Mouse (Mus musculus): ENCODE results near the gene Hist1h2ae. TPM values are rescaled to one million over a fixed set of nuclear protein-coding genes. Genes with fewer than 3 reads are reported as not detected.

The Hist1h2ae gene
- total RNA-seq, 2 experiments from 2014 or later: 10.3 TPM

DNA sequence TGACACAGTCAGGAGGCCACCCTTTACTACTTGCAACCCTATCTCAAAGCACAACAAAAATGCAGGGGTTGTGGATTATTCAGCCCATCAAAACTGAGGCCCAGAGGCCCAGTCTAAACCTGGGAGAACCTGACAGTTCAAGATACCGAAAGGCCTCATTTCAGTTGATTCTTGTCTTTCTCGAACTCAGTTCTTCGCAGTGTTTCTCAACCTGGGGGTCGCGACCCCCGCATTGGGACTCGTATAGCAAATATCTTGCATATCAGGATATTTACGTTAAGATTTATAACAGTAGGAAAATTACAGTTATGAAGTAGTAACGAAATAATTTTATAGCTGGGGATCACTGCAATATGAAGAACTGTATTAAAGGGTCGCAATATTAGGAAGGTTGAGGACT is 45.1 kb downstream of the Hist1h2ae start:
- no peak for DNase-seq (ENCODE audit: low spot score in 2 of 2)

DNA sequence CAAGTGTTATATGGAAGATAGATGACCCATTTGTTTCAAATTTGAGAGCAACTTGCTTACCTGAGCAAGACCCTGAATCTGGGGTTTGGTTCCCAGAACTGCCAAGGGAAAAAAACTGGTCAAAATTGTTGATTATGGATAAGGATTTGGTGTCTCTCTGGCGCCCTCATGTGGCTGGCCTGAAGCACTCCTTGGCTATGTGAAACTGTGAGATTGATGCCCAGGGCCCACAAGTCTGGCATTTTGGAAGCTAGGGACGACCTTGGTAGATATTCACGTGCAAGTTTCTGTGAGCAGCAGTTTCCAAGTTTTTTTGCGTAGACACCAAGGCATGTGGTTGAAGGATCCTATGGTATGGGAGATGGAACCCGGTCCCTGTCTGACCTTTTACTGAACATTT is 46.4 kb downstream of the Hist1h2ae start:
- DNase-seq (ENCODE audit: low spot score in 2 of 2): peak; percentile 73 to 80

DNA sequence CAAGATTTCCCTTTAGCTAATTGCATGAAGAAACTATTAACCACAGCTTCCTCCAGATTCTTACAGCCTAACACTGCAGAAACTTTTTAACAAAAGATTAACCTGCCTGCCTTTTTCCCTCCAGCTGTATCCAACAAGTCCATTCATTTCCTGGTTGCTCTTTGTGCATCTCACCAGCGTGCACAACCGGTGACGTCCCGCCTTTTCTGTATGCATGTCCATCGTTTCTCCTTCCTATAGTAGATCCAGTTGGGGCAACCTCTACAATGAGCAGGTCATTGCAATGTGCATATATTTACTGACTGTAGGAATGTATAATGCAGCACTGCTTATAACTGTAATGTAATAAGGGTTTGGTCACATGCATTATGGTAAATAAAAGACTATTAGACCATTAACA is 47.0 kb downstream of the Hist1h2ae start:
- DNase-seq (ENCODE audit: low spot score in 2 of 2): no peak

DNA sequence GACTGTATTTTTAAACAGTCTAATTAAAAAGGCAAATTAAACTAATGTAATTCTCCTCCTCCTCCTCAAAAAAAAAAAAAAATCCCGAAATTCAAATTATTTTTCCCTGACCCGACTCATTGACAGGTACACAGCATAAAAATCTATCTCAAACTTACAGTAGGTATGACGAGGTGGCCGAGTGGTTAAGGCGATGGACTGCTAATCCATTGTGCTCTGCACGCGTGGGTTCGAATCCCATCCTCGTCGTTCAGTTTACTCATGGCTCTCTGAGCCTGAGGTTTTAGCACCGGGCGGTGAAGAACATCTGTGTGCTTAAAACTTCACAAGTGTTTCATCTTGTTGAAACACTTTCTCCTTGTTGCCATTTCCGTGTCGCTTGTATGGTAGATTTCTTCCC is 49.3 kb downstream of the Hist1h2ae start:
- peak; percentile 62 to 83 for DNase-seq (ENCODE audit: low spot score in 2 of 2)

Small RNA genes lying within 50 kb of the gene (microRNA-seq; reads per million reads assigned to microRNA genes)
- gene Gm44297 (0 reads per million in 2 experiments), gene Gm44359 (0 reads per million in 2 experiments), gene Gm44394 (0 reads per million in 2 experiments)

Other genes starting within 250 kb of the Hist1h2ae start
- gene Zfp322a, start 202.0 kb downstream of the Hist1h2ae start, total RNA-seq (2021): 10 to 100 TPM; 34.9 to 39.8 TPM
- gene Abt1, start 147.4 kb downstream of the Hist1h2ae start, total RNA-seq (2021): 1 to 10 TPM; 7.0 TPM
- gene Btn1a1, start 105.3 kb downstream of the Hist1h2ae start, total RNA-seq (2021): not detected
- 1 to 10 TPM in 1 of 2 experiments, under 1 TPM in 1; 0.58 to 1.0 TPM for gene Btn2a2, start 82.4 kb downstream of the Hist1h2ae start, total RNA-seq (2021)
- gene Hist1h4h, start 40.2 kb downstream of the Hist1h2ae start, total RNA-seq (2021): 100 to 1,000 TPM; 253 to 315 TPM
- gene Hist1h2af, start 37.3 kb downstream of the Hist1h2ae start, total RNA-seq (2021): 10 to 100 TPM; 23.4 to 33.5 TPM
- gene Hist1h3g, start 35.8 kb downstream of the Hist1h2ae start, total RNA-seq (2021): 10 to 100 TPM in 1 of 2 experiments, 1 to 10 TPM in 1; 3.7 to 12.5 TPM
- gene Hist1h2bh, start 27.8 kb downstream of the Hist1h2ae start, total RNA-seq (2021): 1 to 10 TPM; 1.2 to 1.9 TPM
- 10 to 100 TPM; 19.7 to 24.2 TPM for gene Hist1h3f, start 27.2 kb downstream of the Hist1h2ae start, total RNA-seq (2021)
- 100 to 1,000 TPM; 122 to 142 TPM for gene Hist1h4f, start 19.6 kb downstream of the Hist1h2ae start, total RNA-seq (2021)
- gene Hist1h1d, start 18.0 kb downstream of the Hist1h2ae start, total RNA-seq (2021): 1 to 10 TPM; 4.6 to 4.8 TPM
- gene Hist1h3e, start 8.9 kb downstream of the Hist1h2ae start, total RNA-seq (2021): 10 to 100 TPM; 60.0 to 69.0 TPM
- 10 to 100 TPM; 93.3 to 96.2 TPM for gene Hist1h2bg, start 176 bp upstream of the Hist1h2ae start, total RNA-seq (2021)
- gene Hist1h2bf, start 3.0 kb upstream of the Hist1h2ae start, total RNA-seq (2021): 10 to 100 TPM; 32.6 to 42.1 TPM
- gene Hist1h2ad, start 3.2 kb upstream of the Hist1h2ae start, total RNA-seq (2021): 1 to 10 TPM; 1.1 to 9.9 TPM
- gene Hist1h3d, start 4.5 kb upstream of the Hist1h2ae start, total RNA-seq (2021): 10 to 100 TPM; 11.1 to 12.1 TPM
- gene Hist1h4d, start 10.4 kb upstream of the Hist1h2ae start, total RNA-seq (2021): 100 to 1,000 TPM; 128 to 149 TPM
- 1 to 10 TPM; 6.8 to 8.7 TPM for gene Hist1h2be, start 49.9 kb upstream of the Hist1h2ae start, total RNA-seq (2021)
- 10 to 100 TPM; 63.5 to 74.1 TPM for gene Hist1h1e, start 51.3 kb upstream of the Hist1h2ae start, total RNA-seq (2021)
- gene Hist1h2ac, start 112.7 kb upstream of the Hist1h2ae start, total RNA-seq (2021): 1 to 10 TPM; 2.9 TPM
- gene Hist1h2bc, start 113.0 kb upstream of the Hist1h2ae start, total RNA-seq (2021): 10 to 100 TPM; 37.1 to 42.7 TPM
- gene Hist1h1t, start 124.6 kb upstream of the Hist1h2ae start, total RNA-seq (2021): not detected
- 100 to 1,000 TPM in 1 of 2 experiments, 10 to 100 TPM in 1; 94.6 to 106 TPM for gene Hist1h4c, start 127.2 kb upstream of the Hist1h2ae start, total RNA-seq (2021)
- gene Hfe, start 139.6 kb upstream of the Hist1h2ae start, total RNA-seq (2021): 1 to 10 TPM; 3.4 to 5.4 TPM
- 10 to 100 TPM; 64.6 to 74.5 TPM for gene Hist1h1c, start 167.6 kb upstream of the Hist1h2ae start, total RNA-seq (2021)
- gene Hist1h3c, start 174.4 kb upstream of the Hist1h2ae start, total RNA-seq (2021): 10 to 100 TPM; 11.9 to 12.2 TPM
- gene Hist1h2bb, start 175.5 kb upstream of the Hist1h2ae start, total RNA-seq (2021): 10 to 100 TPM; 19.6 to 29.4 TPM
- 10 to 100 TPM; 27.5 to 46.6 TPM for gene Hist1h2ab, start 179.9 kb upstream of the Hist1h2ae start, total RNA-seq (2021)
- gene Hist1h3b, start 181.0 kb upstream of the Hist1h2ae start, total RNA-seq (2021): 10 to 100 TPM; 26.7 to 45.4 TPM
- gene Hist1h4b, start 185.8 kb upstream of the Hist1h2ae start, total RNA-seq (2021): 10 to 100 TPM; 57.3 to 79.4 TPM
- gene Hist1h4a, start 190.0 kb upstream of the Hist1h2ae start, total RNA-seq (2021): 10 to 100 TPM; 51.4 to 65.1 TPM
- gene Hist1h3a, start 191.2 kb upstream of the Hist1h2ae start, total RNA-seq (2021): 10 to 100 TPM; 29.8 to 47.4 TPM
- gene Hist1h1a, start 192.4 kb upstream of the Hist1h2ae start, total RNA-seq (2021): 10 to 100 TPM; 22.8 to 32.9 TPM
- not detected for gene Trim38, start 198.7 kb upstream of the Hist1h2ae start, total RNA-seq (2021)
- under 1 TPM; 0.10 to 0.18 TPM for gene Slc17a2, start 235.8 kb upstream of the Hist1h2ae start, total RNA-seq (2021)